Mouse (Mus musculus) heart, postnatal 14 days (tissue): ENCODE data around the gene Mknk2. TPM values are rescaled to one million over a fixed set of nuclear protein-coding genes. Genes with fewer than 3 reads are reported as not detected.

Source experiments
- DNase-seq, 2 experiments: peaks; one replicate each; pipeline ENCODE4 v3.0.0; 2021 to 2022
- intact Hi-C: fragments of 180-260 bp; cut with DNase I; formaldehyde crosslinking; loops from one replicate; pipeline ENCODE4 v1.15.1; 2025
- long read RNA-seq, 2 experiments: library from polyadenylated mRNA; stranded (forward); transcript quantifications; one replicate each; pipeline ENCODE4 v2.0.0; 2021
- total RNA-seq, 2 experiments: library from RNA; stranded (reverse); gene quantifications; 2 replicates each; pipeline ENCODE4 v1.2.3; 2021

The Mknk2 gene
- 100 to 1,000 TPM; 166 to 169 TPM for total RNA-seq
- long read RNA-seq, experiment 1, transcript Mknk2-205 (14 exons, 3,439 nt), result major isoform, 53 of 380 reads
- long read RNA-seq, experiment 1, partial matches to known transcripts, result 75 of 380 reads
- long read RNA-seq, experiment 1, other reads (novel, unspliced or antisense), result 250 of 380 reads
- long read RNA-seq, experiment 2, transcript Mknk2-205 (14 exons, 3,439 nt), result major isoform, 45 of 288 reads
- long read RNA-seq, experiment 2, partial matches to known transcripts, result 55 of 288 reads
- long read RNA-seq, experiment 2, other reads (novel, unspliced or antisense), result 188 of 288 reads

GRCm38 (mm10) chr10:80677942-80678436 is at the start of gene Mknk2:
Gene Mknk2 (minus strand): TSS chr10:80678112.
- DNase-seq, result peak; percentile 95 to 96
- intact Hi-C loops, result no loop called here

GRCm38 (mm10) chr10:80717281-80717680 is 39.4 kb upstream of the Mknk2 start:
- intact Hi-C loops, result loop anchor here (10.0 kb wide), 1 partner anchor 548 kb away; the partner anchor contains the start of genes Apba3 and Mrpl54
- no peak for DNase-seq

- intact Hi-C loops, result loop anchor here (10.0 kb wide), 1 partner anchor 554 kb away; the partner anchor contains the start of genes Apba3 and Mrpl54
- no peak for DNase-seq
These were observed 32.9 kb upstream of the Mknk2 start for GRCm38 (mm10) chr10:80710834-80711233.

- DNase-seq, result no peak
- intact Hi-C loops, result no loop called here
These were observed 27.6 kb upstream of the Mknk2 start for GRCm38 (mm10) chr10:80705479-80705878.

- intact Hi-C loops, result no loop called here
- DNase-seq, result no peak
These were observed 27.1 kb upstream of the Mknk2 start for GRCm38 (mm10) chr10:80705033-80705432.

- intact Hi-C loops, result no loop called here
- no peak for DNase-seq
These were observed 26.5 kb upstream of the Mknk2 start for GRCm38 (mm10) chr10:80704418-80704817.

- DNase-seq, result no peak
- intact Hi-C loops, result no loop called here
These were observed 25.7 kb upstream of the Mknk2 start for GRCm38 (mm10) chr10:80703643-80704042.

- intact Hi-C loops, result no loop called here
- DNase-seq, result peak; percentile 92 to 94
These were observed 24.9 kb upstream of the Mknk2 start for GRCm38 (mm10) chr10:80702536-80703390.

GRCm38 (mm10) chr10:80701721-80702535 is 24.0 kb upstream of the Mknk2 start, which contains the start of the genes Mob3a and Izumo4:
Gene Mob3a (minus strand): TSS chr10:80701977.
Gene Izumo4 (plus strand): TSS chr10:80702184.
- DNase-seq, result peak; percentile 98 to 99
- intact Hi-C loops, result no loop called here

GRCm38 (mm10) chr10:80700732-80701131 is 22.8 kb upstream of the Mknk2 start:
- intact Hi-C loops, result no loop called here

GRCm38 (mm10) chr10:80700038-80700504 is 22.2 kb upstream of the Mknk2 start:
- no peak for DNase-seq
- intact Hi-C loops, result no loop called here

More at GRCm38 (mm10) chr10:80700732-80701131, 22.8 kb upstream of the Mknk2 start:
- DNase-seq, result no peak

- DNase-seq, result no peak
- intact Hi-C loops, result loop anchor here (10.0 kb wide), 1 partner anchor 264 kb away; the partner anchor contains the start of gene Tcf3
These were observed 20.7 kb upstream of the Mknk2 start for GRCm38 (mm10) chr10:80698605-80699004.

GRCm38 (mm10) chr10:80697812-80698211 is 19.9 kb upstream of the Mknk2 start:
- no peak for DNase-seq
- intact Hi-C loops, result loop anchor here (10.0 kb wide), 1 partner anchor 263 kb away; the partner anchor contains the start of gene Tcf3

- intact Hi-C loops, result loop anchor here (10.0 kb wide), 1 partner anchor 263 kb away; the partner anchor contains the start of gene Tcf3
- DNase-seq, result no peak
These were observed 19.5 kb upstream of the Mknk2 start for GRCm38 (mm10) chr10:80697393-80697787.

- intact Hi-C loops, result loop anchor here (10.0 kb wide), 1 partner anchor 262 kb away; the partner anchor contains the start of gene Tcf3
- DNase-seq, result no peak
These were observed 18.8 kb upstream of the Mknk2 start for GRCm38 (mm10) chr10:80696502-80697392.

- intact Hi-C loops, result loop anchor here (10.0 kb wide), 1 partner anchor 261 kb away; the partner anchor contains the start of gene Tcf3
- DNase-seq, result no peak
These were observed 18.0 kb upstream of the Mknk2 start for GRCm38 (mm10) chr10:80695801-80696501.

- intact Hi-C loops, result loop anchor here (10.0 kb wide), 1 partner anchor 260 kb away; the partner anchor contains the start of gene Tcf3
These were observed 17.3 kb upstream of the Mknk2 start for GRCm38 (mm10) chr10:80695186-80695585.

More at GRCm38 (mm10) chr10:80695186-80695585, 17.3 kb upstream of the Mknk2 start:
- DNase-seq, result peak in 1 of 2 experiments; percentile 47
